Mouse (Mus musculus) C3H10T1/2 (cell line): Measurements from ENCODE around the gene Gm9887. TPM values are rescaled to one million over a fixed set of nuclear protein-coding genes. Genes with fewer than 3 reads are reported as not detected.

Source experiments
- polyA plus RNA-seq, 2 experiments: library from polyadenylated mRNA; unstranded; fragments of >200 nt; fragmentation: generic; extraction: Trizol; gene quantifications; one replicate each; pipeline ENCODE4 v1.2.1; 2012; ENCODE audit warnings: missing spikeins in 2 of 2

The Gm9887 gene
- polyA plus RNA-seq = 1 to 10 TPM; 1.3 to 3.4 TPM

DNA sequence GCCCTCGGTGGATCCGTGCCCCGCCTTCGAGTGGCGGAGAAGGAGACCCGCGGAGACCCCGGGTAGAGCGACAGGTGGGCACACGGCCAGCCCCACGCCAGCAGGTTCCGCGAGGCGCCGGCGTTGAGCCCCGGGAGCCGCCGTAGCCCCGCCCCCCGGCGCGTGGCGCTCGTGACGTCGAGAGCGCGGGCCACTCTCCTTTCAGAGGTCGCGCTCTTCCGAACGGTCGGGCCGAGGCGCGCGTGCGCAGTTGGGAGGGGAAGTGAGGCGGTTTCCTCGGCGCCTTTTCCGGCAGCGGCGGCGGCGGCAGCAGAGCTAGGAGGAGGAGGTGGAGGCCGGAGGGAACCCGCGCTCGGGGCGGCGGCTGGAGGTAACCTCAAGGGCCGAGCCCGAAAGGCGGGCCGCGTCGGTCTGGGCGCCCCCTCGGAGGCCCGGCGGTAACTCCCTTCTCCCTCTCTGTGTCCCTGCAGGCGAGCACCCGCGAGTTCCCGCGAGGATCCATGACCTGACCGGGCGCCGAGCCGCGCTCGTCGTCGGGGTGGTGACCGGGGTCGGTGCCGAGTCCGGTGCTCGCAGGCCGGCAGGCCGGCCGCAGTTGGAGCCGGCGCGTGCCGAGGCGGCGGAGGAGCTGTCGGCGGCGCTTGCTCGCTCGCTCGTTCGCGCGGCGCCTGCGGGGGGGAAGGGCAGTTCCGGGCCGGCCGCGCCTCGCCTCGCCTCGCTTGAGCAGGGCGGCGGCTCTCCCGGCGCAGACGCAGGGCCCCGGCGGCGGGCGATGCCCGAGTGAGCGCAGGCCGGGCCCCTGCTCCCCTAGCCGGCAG, at the start of gene Gm9887, which contains the start of gene Arf6:
Gm9887 (minus strand) TSS at position 605 of the 818 bp plus-strand sequence.
Arf6 (plus strand) TSS at position 297 of the 818 bp plus-strand sequence.

DNA sequence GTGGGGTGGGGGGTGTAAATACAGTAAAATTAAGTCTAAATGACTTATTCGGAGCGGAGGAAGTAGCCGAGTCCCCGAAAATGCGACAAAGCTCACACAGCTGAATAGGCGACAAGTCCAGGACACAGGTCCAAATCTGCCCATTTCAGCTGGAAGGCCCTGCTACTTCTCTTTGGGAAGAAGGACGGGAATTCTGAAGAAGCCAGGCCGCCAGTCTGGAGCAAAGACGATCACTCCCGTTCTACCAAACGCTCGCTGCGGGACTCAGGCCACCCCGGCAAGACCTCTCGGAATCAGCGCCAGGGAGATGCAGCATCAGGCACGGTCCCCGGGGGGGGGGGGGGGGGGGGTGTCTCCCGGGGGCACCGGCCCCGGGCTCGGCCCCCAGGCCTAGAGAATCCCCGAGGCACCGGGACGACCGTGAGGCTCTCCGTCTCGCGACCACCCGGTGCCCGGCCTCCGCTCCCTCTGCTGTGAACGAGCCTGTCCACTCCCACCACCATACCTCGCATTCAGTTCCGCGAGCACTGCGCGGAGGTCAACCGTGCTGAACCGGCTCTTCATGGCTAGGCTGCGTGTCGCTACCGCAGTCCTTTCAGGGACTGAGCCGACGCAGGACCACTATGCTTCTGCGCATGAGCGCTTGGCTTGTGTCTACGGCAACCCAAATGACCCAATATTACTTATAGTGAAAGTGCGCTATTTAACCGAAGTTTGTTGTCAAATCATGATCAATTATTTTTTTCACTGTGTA, 15.5 kb downstream of the Gm9887 start, which contains the start of gene Nemf:
Nemf (minus strand) TSS at position 620 of the 754 bp plus-strand sequence.

Other genes starting within 250 kb of the Gm9887 start
- gene Rps29, start 213.3 kb downstream of the Gm9887 start, polyA plus RNA-seq = 1,000 to 10,000 TPM; 5,905 to 9,496 TPM
- gene Lrr1, start 203.6 kb downstream of the Gm9887 start, polyA plus RNA-seq = 1 to 10 TPM; 5.6 to 8.9 TPM
- 100 to 1,000 TPM; 638 to 657 TPM for gene Rpl36al, start 188.4 kb downstream of the Gm9887 start, polyA plus RNA-seq
- 10 to 100 TPM in 1 of 2 experiments, 1 to 10 TPM in 1; 5.5 to 20.9 TPM for gene Mgat2, start 188.3 kb downstream of the Gm9887 start, polyA plus RNA-seq
- gene Gm49383, start 175.4 kb downstream of the Gm9887 start, polyA plus RNA-seq = 1 to 10 TPM; 1.0 to 1.2 TPM
- 1 to 10 TPM; 2.8 to 3.5 TPM for gene Dnaaf2, start 174.0 kb downstream of the Gm9887 start, polyA plus RNA-seq
- gene Gm49384, start 168.2 kb downstream of the Gm9887 start, polyA plus RNA-seq = 1 to 10 TPM; 3.1 to 5.5 TPM
- 1 to 10 TPM; 4.1 to 6.2 TPM for gene Pole2, start 144.3 kb downstream of the Gm9887 start, polyA plus RNA-seq
- gene Klhdc1, start 131.3 kb downstream of the Gm9887 start, polyA plus RNA-seq = 1 to 10 TPM in 1 of 2 experiments, under 1 TPM in 1; 0.68 to 5.9 TPM
- gene Klhdc2, start 75.8 kb downstream of the Gm9887 start, polyA plus RNA-seq = 10 to 100 TPM; 16.4 to 49.1 TPM
- gene Nemf, start 15.3 kb downstream of the Gm9887 start, polyA plus RNA-seq = 1 to 10 TPM; 1.1 to 5.3 TPM
- 10 to 100 TPM; 59.3 to 61.1 TPM for gene Arf6, start 308 bp downstream of the Gm9887 start, polyA plus RNA-seq
- gene Vcpkmt, start 210.6 kb upstream of the Gm9887 start, polyA plus RNA-seq = 10 to 100 TPM; 12.0 to 12.5 TPM